Mouse (Mus musculus): Measurements from ENCODE around the gene Padi6. TPM values are rescaled to one million over a fixed set of nuclear protein-coding genes. Genes with fewer than 3 reads are reported as not detected.
A peak's percentile ranks its signal among the peaks of the same experiment; 100 is the strongest.

Gene Padi6
- total RNA-seq, 1 experiment from 2014 or later = not detected

DNA sequence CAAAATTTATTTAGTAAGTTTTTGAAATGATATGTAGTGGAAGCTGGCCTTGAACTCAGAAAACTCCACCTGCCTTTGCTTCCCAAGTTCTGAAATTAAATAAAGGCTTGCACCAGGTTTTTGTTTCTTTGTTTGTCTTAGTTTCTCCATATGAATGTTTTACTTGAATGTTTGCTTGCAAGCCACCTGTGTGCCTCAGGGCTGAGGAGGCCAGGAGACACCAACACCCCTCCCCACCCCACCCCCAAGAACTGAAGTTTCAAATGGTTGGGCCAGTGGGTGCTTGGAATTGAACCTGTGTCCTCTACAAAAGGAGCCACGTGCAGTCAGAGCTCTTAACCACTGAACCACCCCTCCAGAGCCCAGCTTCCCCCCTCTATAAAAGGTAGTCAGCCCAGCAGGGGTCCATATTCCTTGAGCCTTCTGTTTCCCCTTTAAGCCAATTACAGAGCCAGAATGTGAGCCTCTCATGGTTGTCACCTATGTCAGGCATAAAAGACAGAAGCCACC lies 47.8 kb downstream of the Padi6 start:
- no peak for ATAC-seq (replicated peaks; ENCODE audit: insufficient number of reproducible peaks, low FRiP score, low TSS enrichment, poor library complexity, severe bottlenecking)

DNA sequence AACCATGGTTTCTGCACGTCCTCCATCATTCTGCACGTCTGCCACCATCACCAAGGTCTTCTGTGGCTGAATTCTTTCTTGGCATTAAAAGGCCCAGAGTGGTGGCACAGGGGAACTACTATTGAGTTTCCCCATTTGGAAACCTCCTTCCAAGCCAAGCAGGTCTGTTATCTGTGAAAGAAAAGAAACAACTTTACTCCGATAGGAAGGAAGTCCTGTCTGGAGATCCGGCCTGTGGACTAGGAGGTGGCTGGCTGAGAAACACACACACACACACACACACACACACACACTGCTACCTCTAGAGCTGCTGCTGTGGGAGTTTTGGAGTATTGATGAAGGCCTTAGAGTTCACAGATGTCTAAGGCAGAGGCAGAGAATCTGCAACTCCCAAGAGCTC lies 48.9 kb downstream of the Padi6 start:
- ATAC-seq (replicated peaks; ENCODE audit: insufficient number of reproducible peaks, low FRiP score, low TSS enrichment, poor library complexity, severe bottlenecking) = no peak

DNA sequence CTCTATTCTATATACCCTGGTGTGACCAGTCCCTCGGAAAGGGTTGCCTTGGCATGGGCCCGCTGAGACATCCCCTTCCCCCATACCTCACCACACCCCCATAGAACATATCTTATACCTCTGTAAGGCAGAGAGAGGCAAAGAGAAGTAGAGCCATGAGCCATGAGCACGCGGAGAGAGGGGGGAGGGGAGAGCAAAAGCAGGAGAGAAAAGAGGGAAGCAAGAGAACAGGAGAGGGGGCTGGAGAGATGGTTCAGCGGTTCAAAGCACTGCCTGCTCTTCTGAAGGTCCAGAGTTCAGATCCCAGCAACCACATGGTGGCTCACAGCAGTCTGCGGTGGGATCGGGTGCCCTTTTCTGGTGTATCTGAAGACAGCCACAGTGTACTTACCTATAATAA lies 51.0 kb downstream of the Padi6 start:
- no peak for ATAC-seq (replicated peaks; ENCODE audit: insufficient number of reproducible peaks, low FRiP score, low TSS enrichment, poor library complexity, severe bottlenecking)

DNA sequence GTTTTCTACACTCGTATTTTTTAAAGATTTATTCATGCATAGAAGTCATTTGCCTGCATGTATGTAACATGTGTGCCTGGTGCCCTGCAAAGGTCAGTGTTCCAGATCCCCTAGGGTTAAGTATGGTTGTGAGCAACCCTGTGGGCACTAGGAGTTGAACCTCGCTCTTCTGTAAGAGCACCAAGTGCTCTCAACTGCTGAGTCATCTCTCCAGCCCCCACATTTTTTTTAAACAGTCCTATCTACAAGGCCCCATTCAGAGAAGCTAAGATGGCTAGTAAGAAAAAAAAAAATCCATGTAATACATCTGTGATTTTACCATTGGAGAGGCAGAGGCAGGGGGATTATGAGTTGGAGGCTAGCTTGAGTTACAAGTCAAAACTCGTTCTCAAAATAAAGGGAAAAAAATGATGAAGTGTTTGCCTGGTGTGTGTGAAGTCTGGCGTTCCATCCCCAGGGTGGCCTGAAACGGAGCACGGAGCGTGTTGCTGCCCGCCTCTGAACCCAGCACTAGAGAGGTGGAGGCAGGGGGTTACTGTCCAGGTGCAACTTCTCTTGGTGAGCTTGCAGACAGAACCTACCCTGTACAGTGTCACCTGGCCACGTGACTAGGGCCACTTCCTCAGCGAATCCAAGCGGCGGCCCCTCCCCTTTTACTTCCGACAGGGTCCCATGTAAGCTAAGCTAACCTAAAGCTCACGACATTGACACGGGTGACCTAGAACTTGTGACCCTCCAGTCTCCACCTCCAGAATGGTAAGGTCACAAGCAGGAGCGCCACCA lies 52.4 kb downstream of the Padi6 start:
- no peak for ATAC-seq (replicated peaks; ENCODE audit: insufficient number of reproducible peaks, low FRiP score, low TSS enrichment, poor library complexity, severe bottlenecking)

DNA sequence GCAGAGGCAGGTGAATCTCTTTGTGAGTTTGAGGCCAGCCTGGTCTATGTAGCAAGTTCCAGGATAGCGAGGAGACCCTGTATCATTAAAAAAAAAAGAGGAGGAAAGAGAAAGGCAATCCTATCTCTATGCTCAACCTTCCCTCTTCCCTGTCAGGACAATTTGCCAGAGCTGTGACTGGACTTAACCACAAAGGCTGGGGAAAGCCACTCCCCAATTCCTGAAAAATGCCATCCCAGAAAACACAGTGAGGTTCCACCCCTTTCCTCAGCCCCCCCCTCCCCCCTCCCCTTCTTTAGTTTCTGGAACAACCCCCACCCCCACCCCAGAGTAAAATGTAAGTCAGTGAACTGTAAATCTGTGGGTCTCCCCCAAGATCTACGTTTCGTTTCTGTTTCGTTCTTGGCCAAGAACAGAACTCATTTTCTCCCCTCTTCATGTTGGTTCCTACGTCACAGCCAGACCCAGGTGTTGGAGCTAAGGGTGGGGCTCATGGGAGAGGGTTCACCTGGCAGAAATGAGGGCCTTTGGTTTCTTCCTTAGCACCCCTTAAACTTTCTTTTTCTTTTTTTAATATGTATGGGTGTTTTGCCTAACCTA lies 53.5 kb downstream of the Padi6 start:
- ATAC-seq (replicated peaks; ENCODE audit: insufficient number of reproducible peaks, low FRiP score, low TSS enrichment, poor library complexity, severe bottlenecking) = no peak

DNA sequence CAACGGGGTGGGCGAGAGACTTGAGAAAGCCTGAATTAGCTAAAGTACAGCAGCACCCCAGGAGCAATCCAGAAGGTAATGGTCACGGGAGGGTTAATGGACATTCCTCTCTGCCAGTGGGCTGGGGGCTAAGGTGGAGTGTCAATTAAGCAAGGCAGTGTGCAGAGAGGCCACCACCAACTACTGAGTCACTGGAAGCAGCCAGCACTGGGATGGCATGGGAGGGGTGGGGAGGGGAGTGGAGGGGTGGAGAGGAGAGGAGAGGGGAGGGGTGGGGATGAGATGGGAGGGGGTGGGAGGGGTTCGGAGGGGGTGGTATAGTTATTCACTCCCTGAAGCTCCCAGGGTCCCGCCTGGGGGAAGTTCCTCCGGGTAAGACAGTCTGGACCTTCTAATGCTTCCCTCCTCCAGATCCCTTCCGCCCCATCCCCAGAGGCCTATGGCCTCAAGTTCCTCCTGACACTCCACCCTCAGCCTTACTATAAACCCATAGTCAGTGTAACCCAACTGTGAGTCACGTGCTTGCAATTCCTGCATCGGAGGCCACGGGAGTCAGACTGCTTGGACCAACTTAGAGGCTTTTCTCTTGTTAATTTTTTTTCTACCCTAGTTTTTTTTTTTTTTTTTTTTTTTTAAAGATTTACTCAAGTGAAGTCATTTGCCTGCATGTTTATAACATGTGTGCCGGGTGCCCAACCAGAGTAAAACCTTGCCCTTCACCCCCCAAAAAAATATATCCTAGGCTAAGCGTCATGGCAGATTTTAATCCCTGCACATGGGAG lies 54.2 kb downstream of the Padi6 start:
- ATAC-seq (replicated peaks; ENCODE audit: insufficient number of reproducible peaks, low FRiP score, low TSS enrichment, poor library complexity, severe bottlenecking) = no peak

DNA sequence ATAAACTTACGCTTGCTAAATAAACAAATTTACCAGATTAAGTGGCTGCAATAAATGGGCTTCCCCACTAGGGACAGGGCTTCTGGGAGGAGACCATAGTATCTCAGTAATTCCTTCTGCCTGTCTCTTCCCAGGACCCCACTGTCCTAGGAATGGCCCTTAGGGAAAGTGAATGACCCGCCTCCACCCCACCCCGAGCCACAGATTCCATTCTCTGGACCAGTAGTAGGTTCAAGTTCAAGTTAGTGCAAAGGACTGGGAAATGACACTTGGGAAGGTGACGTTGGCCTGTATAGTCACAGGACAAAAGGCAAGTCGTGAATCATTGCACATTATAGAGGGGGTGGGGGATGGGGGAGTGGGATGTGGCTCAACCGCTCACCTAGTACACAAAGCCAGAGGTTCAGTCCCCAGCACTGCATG lies 57.6 kb downstream of the Padi6 start:
- no peak for ATAC-seq (replicated peaks; ENCODE audit: insufficient number of reproducible peaks, low FRiP score, low TSS enrichment, poor library complexity, severe bottlenecking)

DNA sequence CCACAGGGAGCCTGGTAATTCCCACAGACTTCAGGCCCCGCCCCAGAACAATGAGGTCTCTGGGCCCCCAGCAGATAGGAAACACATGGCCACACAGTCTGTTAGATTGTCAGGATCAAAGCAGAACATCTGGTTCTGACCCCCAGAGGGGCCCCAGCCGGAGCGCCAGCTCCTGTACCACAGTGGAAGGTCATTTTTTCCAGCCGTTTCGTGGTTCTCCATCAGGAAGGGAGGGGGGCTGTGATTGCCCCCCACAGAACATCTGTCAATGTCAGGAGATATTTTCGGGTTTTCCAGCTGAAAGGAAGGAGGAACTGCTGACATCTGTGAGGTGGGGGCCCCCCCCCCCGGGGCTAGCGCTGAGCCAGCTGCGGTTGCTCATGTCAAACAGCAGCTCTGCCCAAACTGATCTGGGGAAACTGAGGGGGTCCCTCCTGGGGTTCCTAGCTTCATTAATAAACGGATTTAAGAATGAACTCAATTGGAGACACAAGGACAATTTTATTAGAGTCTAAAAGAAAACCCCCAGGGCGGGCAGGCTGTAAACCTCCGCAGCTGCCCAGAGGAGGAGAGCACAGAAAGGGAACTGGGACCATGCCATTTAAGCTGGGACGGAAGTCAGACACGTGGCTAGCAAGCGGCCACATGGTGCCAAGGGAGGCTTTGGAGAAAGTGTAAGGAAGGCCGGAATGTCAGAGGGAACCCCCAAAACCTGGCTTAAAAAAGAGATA lies 58.1 kb downstream of the Padi6 start:
- ATAC-seq (replicated peaks; ENCODE audit: insufficient number of reproducible peaks, low FRiP score, low TSS enrichment, poor library complexity, severe bottlenecking) = peak; percentile 59; the same call in 1 of the 2 replicates

DNA sequence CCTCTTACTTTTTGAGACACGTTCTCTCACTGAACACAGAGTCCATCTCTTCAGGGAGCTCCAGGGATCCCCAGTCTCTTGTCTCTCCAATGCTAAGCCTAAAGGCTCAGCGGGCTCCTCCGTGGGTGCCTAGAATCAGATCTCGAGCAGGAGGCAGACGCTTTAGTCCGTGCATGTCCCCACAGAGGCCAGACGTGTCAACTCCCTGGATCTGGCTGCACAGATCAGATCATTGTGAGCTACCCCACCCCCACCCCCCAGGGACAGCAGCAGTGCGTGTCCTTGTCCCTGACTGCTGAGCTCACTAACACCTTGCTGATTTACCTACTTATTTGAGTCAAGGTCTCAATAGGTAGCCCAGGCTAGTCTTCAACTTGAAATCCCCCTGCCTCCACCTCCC lies 58.8 kb downstream of the Padi6 start:
- ATAC-seq (replicated peaks; ENCODE audit: insufficient number of reproducible peaks, low FRiP score, low TSS enrichment, poor library complexity, severe bottlenecking) = no peak

DNA sequence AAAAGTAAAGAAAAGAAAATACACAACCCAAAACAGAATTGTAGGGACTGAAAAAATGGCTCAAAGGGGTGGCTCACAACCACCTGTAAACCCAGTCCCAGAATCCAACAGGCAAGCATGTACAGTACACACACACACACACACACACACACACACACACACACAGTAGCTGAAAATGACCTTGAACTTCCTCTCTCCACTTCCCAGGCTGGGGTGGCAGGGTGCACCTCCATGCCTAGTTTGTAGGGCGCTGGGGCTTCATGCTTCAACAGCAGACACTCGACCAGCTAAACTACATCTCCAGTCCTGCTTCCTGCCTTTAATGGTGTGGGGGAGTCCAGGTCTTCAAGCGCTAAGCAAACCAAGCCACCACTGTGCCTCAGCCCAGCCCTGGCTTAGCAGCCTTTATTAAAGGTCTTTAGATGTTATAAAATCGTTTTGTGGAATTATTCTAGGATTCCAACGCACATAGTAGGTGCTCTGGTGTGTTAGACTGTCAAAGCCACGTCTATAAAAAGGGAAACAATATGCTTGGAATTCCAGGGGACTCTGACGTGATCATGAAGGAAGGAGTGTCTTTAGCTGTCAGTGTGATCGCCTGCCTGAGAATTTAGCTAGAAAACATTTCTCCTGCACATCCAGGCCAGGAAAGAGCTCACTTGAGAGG lies 61.6 kb downstream of the Padi6 start:
- no peak for ATAC-seq (replicated peaks; ENCODE audit: insufficient number of reproducible peaks, low FRiP score, low TSS enrichment, poor library complexity, severe bottlenecking)

DNA sequence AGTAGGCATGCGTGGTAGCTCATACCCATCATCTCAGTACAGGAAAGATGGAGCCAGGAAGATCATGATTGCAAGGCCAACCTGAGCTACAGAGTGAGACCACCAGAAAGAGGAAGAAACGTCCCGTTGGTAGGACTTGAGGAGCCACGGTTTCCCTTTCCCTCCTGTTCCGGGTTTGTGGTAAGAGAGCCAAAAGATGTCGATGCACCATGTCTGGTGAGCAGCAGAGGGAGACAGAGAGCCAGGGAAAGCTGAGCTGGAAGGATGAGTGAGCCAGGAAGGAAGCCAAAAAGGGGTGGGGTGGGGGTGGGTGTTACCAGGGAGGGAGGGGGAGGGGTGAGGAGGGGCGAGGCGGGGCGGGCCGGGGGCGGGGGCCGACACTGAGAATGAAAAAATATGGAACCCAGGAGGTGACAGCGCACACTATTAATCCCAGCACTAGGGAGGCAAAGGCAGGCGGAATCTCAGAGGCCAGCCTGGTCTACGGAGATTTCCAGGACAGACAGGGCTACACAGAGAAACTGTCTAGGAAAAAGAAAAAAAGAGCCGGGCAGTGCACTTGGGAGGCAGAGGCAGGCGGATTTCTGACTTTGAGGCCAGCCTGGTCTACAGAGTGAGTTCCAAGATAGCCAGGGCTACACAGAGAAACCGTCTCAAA lies 62.6 kb downstream of the Padi6 start:
- ATAC-seq (replicated peaks; ENCODE audit: insufficient number of reproducible peaks, low FRiP score, low TSS enrichment, poor library complexity, severe bottlenecking) = peak; percentile 69

DNA sequence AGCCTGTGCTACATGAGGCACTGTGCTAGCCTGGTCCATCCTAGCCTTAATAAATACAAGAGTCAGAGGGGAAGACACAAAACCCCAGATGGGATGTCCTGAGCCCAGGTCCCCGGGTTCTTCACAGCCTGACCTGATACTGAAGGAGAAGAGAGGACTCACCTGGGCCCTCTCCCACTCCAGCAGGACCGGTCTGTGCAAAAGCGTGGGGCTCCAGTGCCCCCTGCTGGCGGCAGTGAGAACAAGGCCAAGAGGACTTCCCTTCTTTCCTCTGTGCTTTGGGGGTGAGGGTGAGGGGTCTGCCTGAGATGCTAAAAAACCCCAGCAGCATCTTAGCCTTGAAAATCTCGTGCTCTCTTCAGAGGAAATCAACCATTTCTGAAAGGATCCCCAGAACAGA lies 63.4 kb downstream of the Padi6 start:
- no peak for ATAC-seq (replicated peaks; ENCODE audit: insufficient number of reproducible peaks, low FRiP score, low TSS enrichment, poor library complexity, severe bottlenecking)

Other genes starting within 250 kb of the Padi6 start
- gene Arhgef10l, start 76.6 kb downstream of the Padi6 start, total RNA-seq (2017) = 139 to 166 TPM (median 160 TPM) in 3 replicates
- gene Rcc2, start 42.1 kb downstream of the Padi6 start, total RNA-seq (2017) = 37.9 to 43.0 TPM (median 38.5 TPM) in 3 replicates
- gene Padi4, start 31.6 kb upstream of the Padi6 start, total RNA-seq (2017) = 5.7 to 16.3 TPM (median 13.0 TPM) in 3 replicates
- gene Padi3, start 68.0 kb upstream of the Padi6 start, total RNA-seq (2017) = not detected in 3 replicates
- 0.29 to 0.86 TPM in 2 of 3 replicates, not detected in the other for gene Padi1, start 103.1 kb upstream of the Padi6 start, total RNA-seq (2017)
- gene Padi2, start 163.7 kb upstream of the Padi6 start, total RNA-seq (2017) = 41.3 to 73.2 TPM (median 47.7 TPM) in 3 replicates
- gene Sdhb, start 218.6 kb upstream of the Padi6 start, total RNA-seq (2017) = 122 to 131 TPM (median 125 TPM) in 3 replicates
- gene Atp13a2, start 244.2 kb upstream of the Padi6 start, total RNA-seq (2017) = 29.4 to 38.3 TPM (median 34.3 TPM) in 3 replicates

Measured in monocyte, adult 5-6 weeks (primary cell).